Mouse (Mus musculus) neural tube, embryonic 10.5 days (tissue): ENCODE measurements at regions not wholly inside any gene's neighbourhood (a gene's known extent, or its start where the extent isn't known, plus 50 kb on each side); places are given as distances from the start of the nearest gene placed in this dataset.

Experiments used
- DNase-seq: peaks from one replicate; pipeline ENCODE4 v3.0.0-alpha.2; 2017; ENCODE audit warnings: low spot score; ENCODE audit errors: extremely low spot score

DNA sequence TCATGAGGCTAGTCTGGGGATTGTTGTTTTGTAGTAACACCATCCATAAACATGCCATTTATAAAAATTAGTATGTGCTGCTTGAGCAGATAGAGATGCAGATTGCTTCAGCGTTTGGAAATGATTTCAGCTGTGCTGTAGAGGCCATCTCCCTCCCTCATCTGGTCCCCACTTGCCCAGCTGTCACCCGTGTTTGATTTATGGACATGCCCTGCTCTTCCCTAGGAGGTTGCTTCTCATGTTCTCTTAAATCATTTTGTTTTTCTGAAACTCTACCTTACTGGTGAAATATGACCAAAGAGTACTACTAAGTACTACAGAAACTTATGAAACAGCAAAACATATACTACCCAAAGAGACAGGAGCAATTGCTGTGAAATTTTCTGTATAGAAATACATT lies 284.7 kb upstream of the N6amt1 start:
- DNase-seq, result peak; percentile 22

DNA sequence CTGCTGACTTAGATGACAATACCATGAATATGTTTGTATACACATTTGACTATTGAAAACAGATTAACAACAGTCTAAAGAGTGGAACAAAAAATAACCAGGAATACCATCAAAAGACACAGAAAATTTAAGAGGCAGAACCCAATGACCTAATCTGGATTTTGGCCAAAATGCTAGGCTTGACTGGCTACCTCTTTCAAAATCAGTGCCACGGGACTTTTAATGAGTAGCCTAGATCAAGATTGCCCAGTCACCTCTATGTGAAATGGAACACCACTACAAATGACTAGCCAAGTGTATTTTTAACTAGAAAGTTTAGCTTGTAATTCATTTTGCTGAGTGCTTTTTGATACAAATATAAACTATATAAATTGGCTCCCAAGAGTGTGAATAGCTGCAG lies 286.0 kb upstream of the N6amt1 start:
- DNase-seq, result no peak

DNA sequence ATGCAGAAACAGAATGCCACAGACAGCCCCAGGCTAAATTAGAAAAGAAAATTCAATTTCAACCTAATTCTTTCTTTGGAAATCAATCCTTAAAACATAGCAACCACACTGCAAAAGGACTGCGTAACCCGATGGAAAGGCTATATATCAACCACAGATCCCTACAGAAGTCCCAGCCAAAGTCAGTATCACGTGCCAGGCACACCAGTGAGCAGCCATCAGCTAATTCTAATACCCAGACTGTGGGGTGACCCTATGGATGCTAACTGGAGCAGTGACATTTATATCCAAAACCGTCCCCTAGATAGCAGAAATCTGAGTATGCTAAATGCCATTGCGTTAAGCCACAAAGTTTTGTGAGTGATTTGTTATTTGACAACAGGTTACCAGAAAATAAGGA lies 286.5 kb upstream of the N6amt1 start:
- DNase-seq, result no peak

DNA sequence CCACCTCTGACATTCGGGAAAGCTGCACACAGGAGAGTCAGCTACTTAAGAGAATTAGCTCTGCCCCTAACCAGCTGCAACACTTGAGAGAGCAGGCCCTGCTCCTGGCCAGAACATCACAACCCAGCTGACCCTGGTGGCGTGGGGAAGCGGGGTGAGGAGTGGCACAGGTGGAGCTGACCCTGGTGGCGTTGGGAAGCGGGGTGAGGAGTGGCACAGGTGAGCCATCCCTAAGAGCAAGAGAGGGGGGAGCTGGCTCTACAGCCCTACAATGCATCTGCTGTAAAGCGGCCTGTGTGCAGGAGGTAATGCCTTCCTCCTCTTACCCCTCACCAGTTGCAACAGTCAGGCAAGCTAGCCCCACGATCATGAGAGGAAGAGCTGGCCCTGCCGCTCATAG lies 293.5 kb upstream of the N6amt1 start:
- no peak for DNase-seq

DNA sequence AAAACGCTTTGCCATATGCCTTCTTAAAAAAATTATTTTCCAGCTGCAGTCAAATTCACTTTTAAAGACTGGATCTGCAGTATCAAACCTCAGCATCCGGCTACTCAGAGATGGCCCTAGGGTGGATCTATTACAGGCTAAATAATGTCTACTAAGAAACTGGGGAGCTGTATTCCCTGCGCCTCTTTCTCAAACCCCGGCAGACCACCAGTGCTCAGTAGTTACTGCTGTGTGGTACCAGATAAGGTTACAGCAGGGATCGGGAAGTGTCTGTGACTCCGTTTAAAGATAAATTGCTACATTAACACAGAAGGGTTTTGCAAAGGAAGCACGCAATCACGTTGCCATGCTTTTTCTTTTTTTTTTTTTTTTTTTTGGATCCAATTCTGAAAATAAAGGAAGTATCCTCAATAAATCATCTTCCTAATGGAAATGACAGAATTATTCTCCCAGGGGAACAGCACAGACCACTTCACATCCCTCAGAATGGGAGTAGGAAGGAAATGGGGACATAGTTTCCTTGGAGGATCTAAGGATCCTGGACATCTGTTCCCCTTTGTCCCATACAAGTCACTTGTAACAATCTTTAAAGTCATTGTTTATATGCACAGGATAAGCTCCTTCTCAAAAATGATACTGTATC lies 304.1 kb upstream of the N6amt1 start:
- no peak for DNase-seq

DNA sequence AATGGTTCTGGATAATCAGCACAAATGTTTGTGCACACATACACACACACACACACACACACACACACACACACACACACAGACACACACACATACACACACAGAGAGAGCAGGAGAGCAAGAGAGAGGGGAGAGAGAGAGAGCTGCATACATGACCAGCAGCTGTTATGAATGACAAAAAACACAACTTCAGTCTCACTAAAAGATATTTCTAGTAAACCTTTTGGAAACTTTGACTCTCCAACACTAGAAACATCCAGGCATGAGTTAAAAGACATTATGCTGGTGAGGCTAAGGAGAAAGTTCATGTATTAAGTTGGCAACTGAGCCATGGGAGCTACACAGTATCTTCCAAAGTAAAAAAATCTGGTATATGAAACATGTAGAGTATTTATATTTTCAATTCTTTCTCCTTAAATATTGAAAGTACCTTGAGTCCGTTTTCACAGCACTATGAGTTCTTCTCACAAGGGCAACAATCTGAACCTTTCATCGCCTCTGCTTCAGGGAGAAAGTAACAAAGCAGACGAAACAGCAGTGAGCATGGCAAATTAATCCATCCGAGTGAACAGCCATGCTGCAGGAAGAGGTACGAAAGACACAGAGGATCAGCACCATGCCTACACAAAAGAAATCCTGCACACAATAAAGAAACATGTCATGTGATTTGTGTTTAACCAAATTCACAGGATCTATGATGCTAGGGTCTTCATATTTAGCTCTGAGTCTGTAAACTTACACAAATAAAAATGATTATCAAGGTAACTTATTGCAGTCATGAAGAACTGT lies 309.0 kb upstream of the N6amt1 start:
- DNase-seq, result no peak

DNA sequence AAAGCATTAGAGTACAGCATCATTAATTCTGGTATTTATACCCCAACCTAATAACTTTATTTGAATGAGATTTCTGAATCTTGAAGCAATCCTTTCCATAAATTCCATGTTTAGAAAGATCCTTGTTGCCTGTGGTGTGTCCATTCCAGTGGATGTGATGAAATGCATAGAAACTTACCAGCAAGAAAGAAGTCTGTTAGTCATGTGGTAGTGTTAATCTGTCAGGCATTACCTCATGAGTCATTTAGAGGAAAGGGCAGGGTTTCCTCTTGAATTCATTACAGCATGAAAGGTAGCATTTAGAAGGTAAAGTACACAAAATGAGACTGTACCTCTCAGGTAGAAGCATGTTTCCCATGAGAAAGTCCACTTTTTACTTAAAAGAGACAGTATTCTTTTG lies 310.3 kb upstream of the N6amt1 start:
- no peak for DNase-seq

DNA sequence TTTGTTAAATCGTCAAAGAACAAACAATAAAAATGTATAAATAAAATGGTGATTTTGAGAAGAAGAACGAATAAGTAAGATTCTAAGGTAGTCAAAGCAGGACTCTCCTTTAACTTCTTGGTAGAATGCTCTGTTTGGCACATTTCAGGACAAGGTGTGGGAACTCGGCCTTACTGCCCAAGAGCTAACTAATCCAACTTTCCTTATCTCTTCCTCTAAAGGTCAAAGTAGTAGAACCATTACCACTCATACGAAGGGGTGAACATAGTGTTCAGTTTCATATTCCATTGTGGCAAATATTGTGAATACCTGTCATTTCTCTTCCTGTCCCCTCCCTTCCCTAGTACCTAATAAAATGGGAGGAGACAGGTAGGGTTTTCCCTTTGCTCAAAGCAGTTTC lies 313.6 kb upstream of the N6amt1 start:
- no peak for DNase-seq

DNA sequence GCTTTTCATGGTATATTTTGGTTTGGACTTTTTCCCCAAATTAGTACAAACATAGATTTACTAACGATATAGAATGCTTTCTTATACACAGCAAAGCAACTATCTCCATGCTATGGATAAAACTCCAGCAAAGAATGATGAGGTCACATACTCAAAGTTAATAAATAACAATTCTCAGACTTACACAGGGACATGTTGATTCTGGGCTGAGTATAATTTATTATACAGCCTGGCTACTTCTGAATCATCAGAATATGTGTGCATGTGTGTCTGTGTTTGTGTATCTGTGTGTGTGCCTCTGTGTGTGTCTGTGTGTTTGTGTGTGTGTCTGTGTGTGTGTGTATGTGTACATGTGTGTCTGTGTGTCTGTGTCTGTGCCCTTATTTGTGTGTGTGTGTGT lies 314.1 kb upstream of the N6amt1 start:
- DNase-seq, result no peak

DNA sequence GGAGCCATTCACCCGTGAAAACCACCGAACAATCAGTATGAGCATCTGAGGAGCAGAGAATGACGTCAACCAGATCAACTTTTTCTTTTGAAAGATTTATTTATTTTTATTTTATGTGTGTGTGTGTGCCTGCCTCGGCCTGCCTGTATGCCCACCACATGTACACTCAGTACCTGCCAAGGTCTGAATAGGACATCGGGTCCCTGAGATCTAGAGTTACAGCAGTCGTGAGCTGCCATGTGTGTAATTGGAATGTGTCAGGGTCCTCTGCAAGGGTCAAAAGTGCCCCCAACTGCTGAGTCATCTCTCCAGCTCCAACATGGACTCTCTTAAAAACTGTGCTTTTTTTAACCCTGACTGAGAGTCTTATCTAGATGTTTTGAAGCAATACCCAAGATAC lies 316.9 kb upstream of the N6amt1 start:
- DNase-seq, result no peak

DNA sequence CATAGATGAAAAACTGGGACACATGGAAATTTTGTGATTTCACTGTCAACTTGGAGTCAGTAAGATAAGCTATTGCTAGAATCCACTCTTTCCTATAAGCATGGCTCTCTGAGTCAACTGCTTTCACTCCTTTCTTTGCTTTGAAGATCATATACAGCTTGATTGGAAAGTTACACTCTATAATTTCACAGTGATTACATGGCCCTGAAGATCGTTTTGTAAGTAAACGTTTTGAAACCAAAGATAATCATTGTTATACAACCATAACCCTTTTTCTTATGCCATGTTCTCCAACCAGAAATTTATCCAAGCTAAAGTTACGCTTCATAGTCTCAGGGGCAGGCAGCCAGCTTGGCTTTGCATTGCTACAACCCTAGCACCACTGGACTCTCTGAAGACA lies 322.1 kb upstream of the N6amt1 start:
- no peak for DNase-seq

DNA sequence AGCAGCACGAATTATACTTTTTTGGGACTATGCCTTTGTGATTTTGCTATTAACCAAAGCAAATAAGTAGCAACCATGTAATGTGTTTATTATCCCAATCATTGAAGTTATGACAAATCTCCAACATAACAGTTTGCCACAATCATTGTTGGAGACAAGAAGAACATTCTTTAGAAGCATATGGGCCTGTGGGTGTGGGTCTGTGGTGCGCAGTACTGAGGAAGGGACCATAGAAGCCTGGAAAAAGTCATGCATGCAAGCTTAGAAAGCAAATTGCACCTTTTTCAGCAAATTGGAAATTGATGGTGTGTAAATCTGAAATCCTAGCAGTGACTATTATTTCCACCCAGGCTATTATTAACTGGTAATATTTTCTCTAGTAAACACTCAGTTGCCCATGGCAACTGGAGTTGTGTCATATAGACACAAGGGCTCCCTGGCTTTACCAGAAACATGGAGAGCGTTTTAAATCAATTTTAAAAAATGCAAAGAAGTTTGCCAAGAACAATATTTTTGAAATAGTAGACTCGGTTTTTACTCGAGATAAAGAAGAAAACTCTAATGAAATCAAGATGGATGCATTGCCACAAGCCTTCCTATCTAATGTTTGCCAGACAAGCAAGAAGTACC lies 325.4 kb upstream of the N6amt1 start:
- no peak for DNase-seq

DNA sequence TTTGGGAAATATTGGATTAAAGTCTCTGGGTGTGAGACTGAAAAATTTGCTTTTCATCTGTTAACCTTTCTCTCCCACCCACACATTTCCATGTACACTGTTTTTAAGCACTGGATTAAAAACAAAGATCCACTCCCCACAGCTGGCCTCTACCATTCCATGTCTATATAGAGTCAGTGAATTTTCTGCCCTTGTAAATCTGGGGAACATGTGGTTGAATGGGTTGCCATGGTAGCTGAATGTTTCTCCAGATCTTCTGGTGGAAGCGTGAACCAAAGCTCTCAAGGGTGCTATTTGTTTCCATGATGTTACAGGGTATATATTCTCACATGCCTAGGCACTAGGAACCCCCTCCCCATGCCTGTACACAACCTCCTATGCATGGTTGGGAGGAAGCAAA lies 326.4 kb upstream of the N6amt1 start:
- peak; percentile 26 for DNase-seq

DNA sequence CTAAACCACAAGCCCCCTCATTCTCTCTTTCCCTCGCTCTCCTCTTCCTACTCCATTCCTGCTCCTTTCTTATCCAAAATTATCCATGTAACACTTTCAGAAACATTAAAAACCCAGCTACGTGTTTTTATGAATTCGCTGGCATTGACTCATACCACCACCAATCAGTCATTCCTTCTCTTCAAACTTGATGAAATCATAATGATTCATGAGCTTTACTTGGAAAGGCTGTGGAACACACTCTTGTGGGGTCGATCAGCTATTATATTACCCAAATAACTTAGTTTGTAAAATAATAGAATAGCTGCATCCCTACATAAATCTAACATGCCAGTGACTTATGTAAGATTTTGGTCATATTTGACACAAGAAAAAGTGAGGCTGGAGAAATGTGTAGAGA lies 331.9 kb upstream of the N6amt1 start:
- no peak for DNase-seq

DNA sequence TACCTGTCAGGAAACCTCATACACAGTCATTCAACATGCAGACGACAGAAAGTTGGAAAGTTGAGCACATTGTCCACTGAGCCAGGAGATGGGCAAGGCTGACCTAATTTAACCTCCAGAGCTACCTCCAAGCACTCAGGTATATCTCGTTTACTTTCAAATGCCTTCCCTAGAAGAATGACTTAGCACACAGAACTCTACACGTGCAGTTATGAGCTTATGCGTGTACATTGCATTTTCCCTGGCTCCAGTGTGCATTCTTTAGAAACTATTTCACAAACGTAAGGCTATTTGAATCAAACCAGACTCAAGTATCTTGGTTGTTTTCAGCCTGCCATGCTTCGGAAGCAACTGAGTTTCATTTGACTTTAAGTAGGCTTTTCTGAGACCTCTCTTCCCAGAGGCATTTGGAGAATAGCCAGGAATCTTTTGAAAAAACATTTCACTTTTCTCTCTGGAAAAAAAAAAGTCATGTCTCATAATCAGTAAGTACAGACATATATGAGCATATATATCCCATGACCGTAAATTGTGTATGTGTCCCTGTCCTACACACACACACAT lies 336.8 kb upstream of the N6amt1 start:
- DNase-seq, result no peak

DNA sequence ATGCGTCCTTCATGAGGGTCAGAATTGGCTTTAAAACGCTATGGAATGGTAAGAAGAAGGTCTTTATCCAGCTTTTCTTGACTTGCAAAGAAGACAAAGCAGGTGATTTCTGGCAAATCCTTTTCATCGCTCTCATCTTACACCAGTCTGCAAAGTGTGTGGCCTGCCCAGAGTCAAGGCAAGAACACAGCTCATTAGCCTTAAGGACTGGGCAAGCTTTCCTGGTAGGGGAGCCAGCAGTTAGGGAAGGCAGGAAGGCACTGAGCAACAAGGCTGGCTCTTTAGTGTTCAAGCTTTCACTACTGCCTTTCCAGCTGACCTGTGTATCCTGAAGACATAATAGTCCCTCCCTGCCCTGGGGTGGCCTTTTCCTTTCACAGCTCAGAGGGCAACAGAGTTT lies 352.4 kb upstream of the N6amt1 start:
- no peak for DNase-seq

DNA sequence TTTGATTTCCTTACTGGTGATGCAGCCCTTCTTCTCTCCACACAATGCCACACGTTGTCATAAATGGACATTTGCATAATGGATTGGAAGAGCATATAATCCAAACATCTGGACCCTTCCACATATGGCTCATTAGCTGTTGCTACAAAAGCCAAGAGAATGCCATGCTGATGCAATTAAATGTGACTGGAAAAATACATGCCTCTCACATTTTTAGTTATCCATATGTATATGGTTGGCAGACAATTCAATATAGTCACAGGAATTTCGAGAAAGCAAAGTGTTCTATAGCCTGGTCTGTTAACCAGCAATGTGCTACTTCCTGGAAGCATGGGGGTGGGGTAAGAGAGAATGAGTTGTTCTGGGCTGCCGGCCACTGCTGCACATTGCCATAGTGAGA lies 352.9 kb upstream of the N6amt1 start:
- DNase-seq, result no peak

DNA sequence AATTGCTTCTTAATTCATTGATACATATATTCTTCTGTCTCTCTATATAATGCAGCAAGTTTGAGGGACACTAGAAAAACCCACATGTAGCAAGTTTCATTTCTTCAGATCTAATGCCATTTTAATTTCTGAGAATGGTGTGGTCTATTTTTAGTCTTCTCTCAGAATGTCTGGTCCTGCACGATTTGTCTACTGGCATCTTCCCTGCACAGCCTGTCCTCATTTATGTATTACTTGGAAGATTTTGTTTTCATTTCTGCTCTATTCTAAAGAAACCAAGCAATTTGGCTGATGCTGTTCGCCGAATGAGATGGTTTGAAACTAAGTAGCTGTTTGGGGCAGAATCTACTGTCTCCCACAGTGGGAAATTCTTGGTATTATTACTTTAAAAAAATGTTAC lies 382.3 kb upstream of the N6amt1 start:
- no peak for DNase-seq

DNA sequence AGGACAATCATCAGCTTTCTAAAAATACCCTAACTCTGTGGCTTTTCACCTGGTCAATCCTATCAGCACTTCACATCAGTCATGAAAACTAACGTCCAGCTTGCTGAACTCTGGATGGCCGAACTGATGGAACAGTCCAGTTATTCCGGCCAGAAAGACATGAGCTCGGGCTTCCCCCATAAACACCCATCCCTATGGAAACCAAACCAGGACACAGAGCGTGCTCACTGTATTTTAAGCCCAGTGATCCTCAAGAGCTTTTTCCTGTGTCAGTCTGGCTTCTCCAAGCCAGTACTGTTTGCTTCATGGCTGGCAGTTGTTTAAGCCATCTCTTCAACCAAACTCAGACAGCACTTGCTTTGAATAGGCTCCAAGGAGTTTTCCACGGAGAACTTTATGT lies 404.3 kb upstream of the N6amt1 start:
- DNase-seq, result no peak

DNA sequence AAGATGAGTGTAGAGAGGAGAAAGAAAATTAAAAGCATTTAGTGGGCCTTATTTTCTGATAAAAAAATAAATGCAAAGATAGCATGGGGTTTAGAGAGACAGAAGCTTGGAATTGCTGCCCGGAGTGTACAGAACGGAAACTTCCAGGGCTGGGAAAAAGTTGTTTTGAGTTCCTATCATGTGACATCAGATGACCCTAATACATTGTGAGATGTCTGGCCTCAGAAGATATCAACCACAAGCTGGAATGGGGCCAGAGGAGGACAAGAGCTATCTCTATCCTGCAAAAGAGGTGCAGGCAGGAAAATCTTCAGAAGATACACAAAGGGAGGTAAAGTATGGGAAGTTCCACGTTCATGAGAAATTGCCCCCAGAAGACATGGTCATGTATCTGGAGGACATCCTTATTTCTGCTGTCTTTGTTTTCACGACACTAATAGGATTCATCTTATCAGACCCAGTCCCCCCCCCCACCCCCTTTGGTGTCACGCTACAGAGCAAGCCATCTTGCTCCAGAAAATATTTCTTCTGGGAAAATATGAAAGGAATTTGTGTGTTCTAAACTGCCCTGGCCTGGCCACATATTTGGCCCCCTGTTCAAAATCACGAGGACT lies 408.3 kb upstream of the N6amt1 start:
- DNase-seq, result no peak

DNA sequence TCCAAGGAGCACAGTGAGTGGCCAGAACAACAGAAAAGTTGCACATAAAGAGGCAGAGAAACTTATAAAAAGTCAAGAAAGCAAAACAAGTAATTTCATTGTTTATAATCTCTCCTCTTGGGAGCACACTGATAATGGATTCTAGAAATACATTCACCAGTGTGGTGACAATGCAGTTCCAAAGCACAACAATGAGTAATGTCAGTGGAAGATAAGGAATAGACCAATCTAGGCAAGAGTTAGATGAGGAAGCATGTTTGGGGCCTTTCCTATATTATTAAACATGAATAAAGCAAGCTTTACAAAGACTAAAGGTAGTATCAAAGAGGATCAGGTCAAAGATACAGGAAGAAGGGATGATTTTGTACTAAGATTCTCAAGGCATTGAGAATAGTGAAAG lies 408.9 kb upstream of the N6amt1 start:
- no peak for DNase-seq

DNA sequence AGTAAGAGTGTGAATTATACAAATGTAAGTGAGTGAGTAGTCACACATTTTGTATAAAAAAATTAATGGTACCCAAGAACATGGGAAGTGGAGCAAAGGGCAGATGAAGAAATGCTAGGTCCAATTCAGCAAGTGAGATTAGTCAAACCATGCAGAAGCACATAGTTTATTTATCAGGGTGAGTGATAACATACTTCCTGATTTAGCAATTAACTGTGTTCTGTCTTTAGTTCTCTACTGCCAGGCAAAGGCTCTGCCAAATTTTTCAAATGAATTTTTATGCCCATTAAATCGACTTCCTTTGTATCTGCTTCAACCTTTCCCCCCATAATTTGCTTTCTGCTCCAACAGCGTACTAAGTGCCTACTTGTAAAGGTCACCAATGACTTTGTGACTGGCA lies 419.0 kb upstream of the N6amt1 start:
- no peak for DNase-seq
